10 mouse cellular contexts compared by ENCODE assay signal in genomic region chr14:25583899-25584298, GRCm38 (mm10).
DNase-seq lines count a peak whose midpoint lies in the region; ATAC-seq and TF ChIP-seq lines count a peak whose summit lies in the region.
"Had no signal": no experiment of that assay in that cellular context is flagged by ENCODE, and none has a peak within 500 bp of the region (broad histone marks: within the 10 kb centered on the region; RNA-seq: fewer than 3 reads in every experiment).

No protein-coding gene starts in this region.

- no peak for TF ChIP-seq CTCF in hindbrain, postnatal 0 days (IDR thresholded peaks at IDR 0.05; ENCODE audit: low read depth)

- H3K4me1 ChIP-seq in neural tube, embryonic 11.5 days (ENCODE audit: control insufficient read depth, insufficient read depth, low read length), result peaks cover 53% of the 10 kb centered on the region
- H3K4me1 ChIP-seq in forebrain, embryonic 16.5 days (replicated peaks; ENCODE audit: control insufficient read depth, insufficient read depth, low read length), result peaks cover 52% of the 10 kb centered on the region
- H3K4me1 ChIP-seq in hindbrain, postnatal 0 days (ENCODE audit: insufficient read depth, low read length), result peaks cover 54% of the 10 kb centered on the region

- no peak for ATAC-seq in neural tube, embryonic 11.5 days (ENCODE audit: insufficient read depth, low FRiP score, low TSS enrichment)
- ATAC-seq in forebrain, embryonic 16.5 days, result no peak
- ATAC-seq in hindbrain, postnatal 0 days, result no peak
- ATAC-seq in activated CD4-positive, CD25-positive, alpha-beta regulatory T cell, adult 4 months, result no peak

- H3K36me3 ChIP-seq in neural tube, embryonic 11.5 days (ENCODE audit: control insufficient read depth, insufficient read depth, low read length), result peaks cover 9% of the 10 kb centered on the region
- H3K36me3 ChIP-seq in forebrain, embryonic 16.5 days (ENCODE audit: control insufficient read depth, insufficient read depth), result peaks cover 4% of the 10 kb centered on the region; the same call in 1 of the 2 replicates
- peaks cover 12% of the 10 kb centered on the region; the same call in 1 of the 2 replicates for H3K36me3 ChIP-seq in hindbrain, postnatal 0 days (ENCODE audit: insufficient read depth, low read length)

- H3K27ac ChIP-seq in neural tube, embryonic 11.5 days (ENCODE audit: low read depth, low read length), result peak overlapping the region; percentile 98
- H3K27ac ChIP-seq in forebrain, embryonic 16.5 days (ENCODE audit: low read length), result peak overlapping the region; percentile 98
- H3K27ac ChIP-seq in hindbrain, postnatal 0 days, result peak overlapping the region; percentile 95; the same call in 1 of the 2 replicates

- 71% methylated on average over 10 of the region's 10 CpGs for WGBS in neural tube, embryonic 11.5 days
- WGBS in forebrain, embryonic 16.5 days, result 62% methylated on average over 10 of the region's 10 CpGs
- 36% methylated on average over 10 of the region's 10 CpGs for WGBS in hindbrain, postnatal 0 days

- H3K27me3 ChIP-seq in neural tube, embryonic 11.5 days (ENCODE audit: control insufficient read depth, insufficient read depth, low read length), result no peaks in the 10 kb centered on the region
- H3K27me3 ChIP-seq in forebrain, embryonic 16.5 days (replicated peaks; ENCODE audit: control insufficient read depth, insufficient read depth, low read length), result no peaks in the 10 kb centered on the region
- no peaks in the 10 kb centered on the region for H3K27me3 ChIP-seq in hindbrain, postnatal 0 days (ENCODE audit: insufficient read depth, low read length)

- H3K4me2 ChIP-seq in neural tube, embryonic 11.5 days (ENCODE audit: low read depth), result no peak overlapping the region
- H3K4me2 ChIP-seq in forebrain, embryonic 16.5 days (ENCODE audit: low read length), result no peak overlapping the region
- no peak overlapping the region for H3K4me2 ChIP-seq in hindbrain, postnatal 0 days (ENCODE audit: low read depth, low read length)

- no peak for DNase-seq in neural tube, embryonic 11.5 days (ENCODE audit: low spot score)
- no peak for DNase-seq in neural tube, embryonic 10.5 days (ENCODE audit: extremely low spot score, low spot score)
- DNase-seq in hindbrain, postnatal 0 days (ENCODE audit: low spot score), result peak; percentile 24
- no peak for DNase-seq in layer of hippocampus, adult 11-12 months (ENCODE audit: low spot score)
- DNase-seq in right cerebral cortex, postnatal 36 days (ENCODE audit: low spot score in 2 of 2), result no peak
- no peak for DNase-seq in thymus, postnatal 10 days (ENCODE audit: low spot score in 2 of 2)
- DNase-seq: adrenal gland, postnatal 25 days; lung, postnatal 14 days had no signal

- H3K9ac ChIP-seq in neural tube, embryonic 11.5 days (ENCODE audit: low read length), result no peak overlapping the region; the same call in 1 of the 2 replicates
- no peak overlapping the region for H3K9ac ChIP-seq in forebrain, embryonic 16.5 days (replicated peaks; ENCODE audit: low read depth, low read length)
- H3K9ac ChIP-seq in hindbrain, postnatal 0 days (replicated peaks; ENCODE audit: low read length), result no peak overlapping the region

- H3K9me3 ChIP-seq in neural tube, embryonic 11.5 days (ENCODE audit: control insufficient read depth, low read length), result no peaks in the 10 kb centered on the region
- no peaks in the 10 kb centered on the region for H3K9me3 ChIP-seq in forebrain, embryonic 16.5 days (ENCODE audit: control insufficient read depth, low read length)
- no peaks in the 10 kb centered on the region for H3K9me3 ChIP-seq in hindbrain, postnatal 0 days (ENCODE audit: low read length)

- no peak overlapping the region for H3K4me3 ChIP-seq in neural tube, embryonic 11.5 days (ENCODE audit: low read depth, low read length)
- H3K4me3 ChIP-seq in forebrain, embryonic 16.5 days (replicated peaks; ENCODE audit: low read length), result no peak overlapping the region
- H3K4me3 ChIP-seq in hindbrain, postnatal 0 days (ENCODE audit: low read length), result no peak overlapping the region
